Mouse (Mus musculus) liver, adult 2 months (tissue): Measurements from ENCODE around the gene Efcab1.

Experiments
- CTCF ChIP-seq: fragments of 200-500 bp; IDR thresholded peaks from 2 replicates; pipeline ENCODE4 v1.5.1; 2011; ENCODE audit warnings: low read depth, low read length, control low read depth
- POLR2A ChIP-seq: fragments of 200-500 bp; IDR thresholded peaks from 2 replicates; pipeline ENCODE4 v1.6.1; 2011; ENCODE audit warnings: low read length, control low read depth; ENCODE audit not compliant: insufficient read depth; ENCODE audit errors: extremely low read depth

- TF ChIP-seq CTCF = peak; percentile 57
- no peak for TF ChIP-seq POLR2A
These were observed 53.3 kb downstream of the Efcab1 start for GRCm38 (mm10) chr16:14959743-14960142.
